ENCODE assay signal across 8 mouse cellular contexts in the genomic region with DNA sequence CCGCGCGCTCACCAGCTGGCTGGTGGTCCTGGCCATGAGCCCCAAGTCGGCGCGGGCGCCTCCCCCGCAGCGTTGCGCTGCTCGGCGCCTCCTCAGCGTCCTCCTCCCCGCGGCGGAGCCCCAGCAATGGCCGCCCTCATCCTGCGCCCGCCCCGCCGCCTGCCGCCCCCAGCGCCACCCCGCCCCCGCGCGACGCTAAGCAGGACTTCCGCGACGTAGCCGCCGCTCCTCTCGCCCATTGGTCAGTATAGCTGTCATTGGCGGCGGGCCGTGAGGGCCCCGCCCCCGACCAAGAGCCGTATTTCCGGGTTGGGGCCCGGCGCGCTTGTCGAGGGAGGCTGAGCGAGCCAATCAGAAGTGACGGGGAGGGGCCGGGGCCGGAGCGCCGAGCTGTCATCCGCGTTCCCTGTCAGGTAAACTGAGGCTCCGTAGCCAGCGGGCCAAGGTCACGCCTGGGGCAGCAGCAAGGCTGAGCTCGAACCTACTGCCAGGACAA. TPM values are rescaled to one million over a fixed set of nuclear protein-coding genes. Genes with fewer than 3 reads are reported as not detected.
DNase-seq lines count a peak whose midpoint lies in the region; ATAC-seq and TF ChIP-seq lines count a peak whose summit lies in the region.

No protein-coding gene starts in this region.

- peak overlapping the region; percentile 87 for H3K27ac ChIP-seq in heart, embryonic 11.5 days (ENCODE audit: low read depth, low read length)
- peak overlapping the region; percentile 88 for H3K27ac ChIP-seq in kidney, embryonic 16.5 days (ENCODE audit: low read length)
- peak overlapping the region; percentile 82 for H3K27ac ChIP-seq in liver, adult 2 months (replicated peaks; ENCODE audit: insufficient read depth, low read depth, low read length)

- no peaks in the 10 kb centered on the region for H3K36me3 ChIP-seq in heart, embryonic 11.5 days (ENCODE audit: control insufficient read depth, insufficient read depth, low read length)
- no peaks in the 10 kb centered on the region for H3K36me3 ChIP-seq in kidney, embryonic 16.5 days (ENCODE audit: insufficient read depth, low read length)
- H3K36me3 ChIP-seq in liver, adult 2 months (ENCODE audit: control insufficient read depth, insufficient read depth, low read length), result no peaks in the 10 kb centered on the region
- no peaks in the 10 kb centered on the region for H3K36me3 ChIP-seq in myocyte (ENCODE audit: control insufficient read depth, insufficient read depth)
- H3K36me3 ChIP-seq in splenic B cell, adult 2 months (ENCODE audit: control insufficient read depth, insufficient read depth, low read length, poor library complexity, severe bottlenecking), result no peaks in the 10 kb centered on the region

- peaks cover 11% of the 10 kb centered on the region for H3K4me1 ChIP-seq in heart, embryonic 11.5 days (ENCODE audit: control insufficient read depth, insufficient read depth, low read length)
- H3K4me1 ChIP-seq in kidney, embryonic 16.5 days (ENCODE audit: insufficient read depth, low read length), result peaks cover 24% of the 10 kb centered on the region
- H3K4me1 ChIP-seq in liver, adult 2 months (ENCODE audit: control insufficient read depth, insufficient read depth, low read length), result peaks cover 16% of the 10 kb centered on the region

- WGBS in heart, embryonic 11.5 days (ENCODE audit: insufficient replicate concordance), result under 1% methylated on average over 49 of the region's 57 CpGs
- WGBS in kidney, embryonic 16.5 days, result under 1% methylated on average over 53 of the region's 57 CpGs
- WGBS in liver, adult 2 months, result under 1% methylated on average over 56 of the region's 57 CpGs

- TF ChIP-seq CTCF in liver, adult 2 months (IDR thresholded peaks at IDR 0.05; ENCODE audit: low read depth, low read length), result no peak

- H3K9me3 ChIP-seq in heart, embryonic 11.5 days (replicated peaks; ENCODE audit: control insufficient read depth, low read length), result no peaks in the 10 kb centered on the region
- no peaks in the 10 kb centered on the region for H3K9me3 ChIP-seq in kidney, embryonic 16.5 days (ENCODE audit: low read length)

- H3K9ac ChIP-seq in heart, embryonic 11.5 days (ENCODE audit: low read depth, low read length), result peak overlapping the region; percentile 90
- H3K9ac ChIP-seq in kidney, embryonic 16.5 days (replicated peaks; ENCODE audit: low read length), result peak overlapping the region; percentile 94
- H3K9ac ChIP-seq in liver, adult 2 months (ENCODE audit: low read depth, low read length), result peak overlapping the region; percentile 97

- H3K4me3 ChIP-seq in heart, embryonic 11.5 days (ENCODE audit: low read depth, low read length), result peak overlapping the region; percentile 98
- peak overlapping the region; percentile 99 for H3K4me3 ChIP-seq in kidney, embryonic 16.5 days (ENCODE audit: low read length)
- peak overlapping the region; percentile 93 for H3K4me3 ChIP-seq in liver, adult 2 months (ENCODE audit: insufficient read depth, low read depth, low read length)
- H3K4me3 ChIP-seq in myocyte, result peak overlapping the region; percentile 57

- peak overlapping the region; percentile 53 for H3ac ChIP-seq in myocyte (ENCODE audit: control insufficient read depth, insufficient read length)

- TF ChIP-seq POLR2A in liver, adult 2 months (IDR thresholded peaks at IDR 0.05; ENCODE audit: extremely low read depth, insufficient read depth, low read length), result peak; percentile 64; the same call in 1 of the 2 replicates
- peak; percentile 76 for TF ChIP-seq POLR2A in myocyte (IDR thresholded peaks at IDR 0.05; ENCODE audit: insufficient read length, low read depth)

- peak overlapping the region; percentile 88 for H3K4me2 ChIP-seq in heart, embryonic 11.5 days
- H3K4me2 ChIP-seq in kidney, embryonic 16.5 days (replicated peaks; ENCODE audit: low read depth, low read length), result peak overlapping the region; percentile 72
- H3K4me2 ChIP-seq in myocyte (ENCODE audit: low read depth), result peak overlapping the region; percentile 99

- H3K27me3 ChIP-seq in heart, embryonic 11.5 days (ENCODE audit: control insufficient read depth, insufficient read depth, low read length), result no peaks in the 10 kb centered on the region
- no peaks in the 10 kb centered on the region for H3K27me3 ChIP-seq in kidney, embryonic 16.5 days (ENCODE audit: insufficient read depth, low read length)
- H3K27me3 ChIP-seq in liver, adult 2 months (ENCODE audit: control insufficient read depth, insufficient read depth, low read length), result no peaks in the 10 kb centered on the region
- no peaks in the 10 kb centered on the region for H3K27me3 ChIP-seq in myocyte (ENCODE audit: control insufficient read depth, insufficient read depth, insufficient read length)
- no peaks in the 10 kb centered on the region for H3K27me3 ChIP-seq in splenic B cell, adult 2 months (ENCODE audit: control insufficient read depth, insufficient read depth, low read length, poor library complexity, severe bottlenecking)

- peak; percentile 95 for DNase-seq in B cell, adult 2 months
- peak; percentile 99 for DNase-seq in brain, adult 2 months (ENCODE audit: low read depth, low spot score)
- DNase-seq in liver, adult 2 months (ENCODE audit: extremely low read depth, low read depth, low spot score), result peak; percentile 81
- DNase-seq in splenic B cell, adult 2 months (ENCODE audit: low read depth, low spot score), result peak; percentile 98

- H3K79me2 ChIP-seq in liver, adult 2 months (ENCODE audit: control insufficient read depth, insufficient read depth, low read length), result peaks cover 29% of the 10 kb centered on the region; the same call in 1 of the 2 replicates
- H3K79me2 ChIP-seq in myocyte (ENCODE audit: control insufficient read depth, insufficient read depth), result peaks cover 41% of the 10 kb centered on the region

- peak; percentile 96 for ATAC-seq in erythroblast, adult 5-6 weeks (replicated peaks; ENCODE audit: low FRiP score, poor library complexity, severe bottlenecking)
- peak; percentile 99 for ATAC-seq in heart, embryonic 11.5 days (replicated peaks; ENCODE audit: insufficient number of reproducible peaks, low FRiP score, low TSS enrichment)
- peak; percentile 98 for ATAC-seq in kidney, embryonic 16.5 days (ENCODE audit: low FRiP score, low TSS enrichment)

TF ChIP-seq in myocyte, 11 proteins besides CTCF, POLR2A, EP300 and RAD21:
- TF ChIP-seq REST (IDR thresholded peaks at IDR 0.05; ENCODE audit: insufficient read depth, insufficient read length) (no peak), TCF12 (IDR thresholded peaks at IDR 0.05; ENCODE audit: insufficient read depth, poor library complexity, severe bottlenecking) (no peak), SRF (IDR thresholded peaks at IDR 0.05; ENCODE audit: control insufficient read depth, insufficient read length, low read depth) (peak; percentile 24), TCF3 (IDR thresholded peaks at IDR 0.05; ENCODE audit: insufficient read length, low read depth) (no peak), E2F4 (IDR thresholded peaks at IDR 0.05; ENCODE audit: insufficient read depth) (peak; percentile 20), CEBPB (IDR thresholded peaks at IDR 0.05; ENCODE audit: insufficient read depth, poor library complexity, severe bottlenecking) (no peak), MYOD1 (IDR thresholded peaks at IDR 0.05; ENCODE audit: control insufficient read depth in 1 of 3, insufficient read length in 2 of 3, low read depth in 2 of 3) (peak in 1 of 3 experiments; percentile 15), POLR2AphosphoS2 (IDR thresholded peaks at IDR 0.05; ENCODE audit: insufficient read length, low read depth) (peak; percentile 74), USF1 (IDR thresholded peaks at IDR 0.05; ENCODE audit: low read depth) (no peak), MAX (IDR thresholded peaks at IDR 0.05; ENCODE audit: low read depth) (no peak)

RNA-seq across cellular contexts. Expression of gene Pdpk1, which starts 9.3 kb away (rescaled TPM):
- total RNA-seq in erythroblast, adult 5-6 weeks (2015; ENCODE audit: low replicate concordance), result 24.0 and 25.7 TPM in 2 replicates
- total RNA-seq in erythroblast, adult 5-6 weeks (2017; ENCODE audit: low replicate concordance), result 24.8 and 30.8 TPM in 2 replicates
- polyA plus RNA-seq in heart, embryonic 11.5 days (2014; fragmentation: Nextera tagmentation; extraction: Ambion mirVana), result 45.2 and 45.9 TPM in 2 replicates
- polyA plus RNA-seq in kidney, embryonic 16.5 days (2015; fragmentation: Nextera tagmentation; extraction: Ambion mirVana), result 34.9 and 37.6 TPM in 2 replicates
- total RNA-seq in liver, adult 2 months (2014; rRNA removed), result 19.7 and 23.6 TPM in 2 replicates
- polyA plus RNA-seq in liver, adult 2 months (2012; rRNA removed), result 8.6 and 10.2 TPM in 2 replicates
- 10.1 TPM for polyA plus RNA-seq in myocyte (2012; fragmentation: generic; extraction: Trizol)

RNA-seq across cellular contexts. Expression of gene Amdhd2, which starts 22.1 kb away (rescaled TPM):
- 3.3 and 12.5 TPM in 2 replicates for total RNA-seq in erythroblast, adult 5-6 weeks (2015; ENCODE audit: low replicate concordance)
- 11.0 and 15.1 TPM in 2 replicates for total RNA-seq in erythroblast, adult 5-6 weeks (2017; ENCODE audit: low replicate concordance)
- polyA plus RNA-seq in heart, embryonic 11.5 days (2014; fragmentation: Nextera tagmentation; extraction: Ambion mirVana), result 28.3 and 31.0 TPM in 2 replicates
- 42.1 and 45.6 TPM in 2 replicates for polyA plus RNA-seq in kidney, embryonic 16.5 days (2015; fragmentation: Nextera tagmentation; extraction: Ambion mirVana)
- total RNA-seq in liver, adult 2 months (2014; rRNA removed), result 19.3 and 23.8 TPM in 2 replicates
- polyA plus RNA-seq in liver, adult 2 months (2012; rRNA removed), result 26.7 and 35.4 TPM in 2 replicates
- polyA plus RNA-seq in myocyte (2012; fragmentation: generic; extraction: Trizol), result 29.8 TPM

RNA-seq across cellular contexts. Expression of gene Atp6v0c, which starts 28.0 kb away (rescaled TPM):
- 160 and 166 TPM in 2 replicates for total RNA-seq in erythroblast, adult 5-6 weeks (2015; ENCODE audit: low replicate concordance)
- 53.8 and 97.7 TPM in 2 replicates for total RNA-seq in erythroblast, adult 5-6 weeks (2017; ENCODE audit: low replicate concordance)
- 552 and 561 TPM in 2 replicates for polyA plus RNA-seq in heart, embryonic 11.5 days (2014; fragmentation: Nextera tagmentation; extraction: Ambion mirVana)
- 695 and 701 TPM in 2 replicates for polyA plus RNA-seq in kidney, embryonic 16.5 days (2015; fragmentation: Nextera tagmentation; extraction: Ambion mirVana)
- total RNA-seq in liver, adult 2 months (2014; rRNA removed), result 40.0 and 68.4 TPM in 2 replicates
- polyA plus RNA-seq in liver, adult 2 months (2012; rRNA removed), result 625 and 644 TPM in 2 replicates
- 432 TPM for polyA plus RNA-seq in myocyte (2012; fragmentation: generic; extraction: Trizol)

Comparison
In these comparisons a context has a peak if more than half of its experiments do, and no peak if none do; other contexts are left out.
1. Peak in every context shown above with its lines: DNase-seq, ATAC-seq, H3K4me3 ChIP-seq and H3K27ac ChIP-seq.